Mouse (Mus musculus) G1E (cell line): ENCODE measurements around the gene Slc6a12. TPM values are rescaled to one million over a fixed set of nuclear protein-coding genes. Genes with fewer than 3 reads are reported as not detected.
A peak's percentile ranks its signal among the peaks of the same experiment; 100 is the strongest.
"Not testable (repeated sequence)": the region's sequence is repeated elsewhere in the genome, so short reads cannot be mapped to it uniquely, and the experiment has no call there.

ENCODE experiments used
- ATAC-seq: 2 replicates; pipeline ENCODE4 v1.8.0; 2016; ENCODE audit warnings: mild to moderate bottlenecking; ENCODE audit not compliant: insufficient number of reproducible peaks, poor library complexity, low FRiP score, severe bottlenecking; ENCODE audit errors: extremely low read depth
- DNase-seq: peaks from one replicate; pipeline ENCODE4 v3.0.0; 2012; ENCODE audit warnings: low spot score
- H3K27me3 ChIP-seq: 2 replicates; pipeline ENCODE4 v1.6.1; 2012; ENCODE audit warnings: mild to moderate bottlenecking, low read length, inconsistent platforms; ENCODE audit not compliant: insufficient read depth
- H3K36me3 ChIP-seq: replicated peaks from 2 replicates; pipeline ENCODE3; 2012; ENCODE audit warnings: mild to moderate bottlenecking, inconsistent platforms
- H3K4me1 ChIP-seq: 2 replicates; pipeline ENCODE4 v1.6.1; 2012; ENCODE audit warnings: low read depth, low read length, inconsistent platforms, mixed read lengths; ENCODE audit not compliant: insufficient read depth
- H3K4me3 ChIP-seq: 2 replicates; pipeline ENCODE4 v1.5.1; 2012; ENCODE audit warnings: low read depth, mild to moderate bottlenecking, inconsistent platforms, low read length, moderate library complexity, mixed read lengths
- H3K9me3 ChIP-seq: replicated peaks from 2 replicates; pipeline ENCODE4 v1.6.1; 2012; ENCODE audit warnings: inconsistent platforms
- CTCF ChIP-seq: IDR thresholded peaks from 2 replicates; pipeline ENCODE4 v1.5.1; 2012; ENCODE audit warnings: low read depth, low read length, inconsistent platforms, mixed read lengths
- GATA1 ChIP-seq: IDR thresholded peaks from 2 replicates; pipeline ENCODE4 v1.6.1; 2012; ENCODE audit warnings: borderline replicate concordance, low read length, inconsistent platforms, mixed read lengths
- GATA2 ChIP-seq: IDR thresholded peaks from 2 replicates; pipeline ENCODE4 v1.6.1; 2012; ENCODE audit warnings: low read depth, low read length, inconsistent platforms, borderline replicate concordance
- POLR2AphosphoS5 ChIP-seq: IDR thresholded peaks from 2 replicates; pipeline ENCODE4 v1.6.1; 2012; ENCODE audit warnings: low read depth, low read length, inconsistent platforms; ENCODE audit not compliant: insufficient replicate concordance
- TAL1 ChIP-seq: conservative IDR thresholded peaks from 2 replicates; pipeline ENCODE4 v1.6.1; 2012; ENCODE audit warnings: low read depth, low read length, inconsistent platforms, mixed read lengths
- polyA plus RNA-seq: library from polyadenylated mRNA; stranded (reverse); fragments of >175 nt; gene quantifications from 2 replicates; pipeline ENCODE4 v1.2.3, GENCODE M21; 2012
- total RNA-seq, 2 experiments: library from RNA; stranded (forward) in 1 of 2; stranded (reverse) in 1 of 2; fragments of 200-1000 nt in 1 of 2; fragments of >200 nt in 1 of 2; fragmentation: Nextera tagmentation in 1 of 2; gene quantifications; 2 replicates each; pipeline ENCODE4 v1.2.3; 2014 to 2017

Slc6a12 gene
- total and polyA plus RNA-seq, 3 experiments = not detected

- H3K9me3 ChIP-seq = no peaks in the 10 kb centered on the region
- H3K27me3 ChIP-seq = no peaks in the 10 kb centered on the region; the same call in 1 of the 2 replicates
- no peak for DNase-seq
- ATAC-seq = no peak
- H3K4me1 ChIP-seq = no peaks in the 10 kb centered on the region
- no peak overlapping the region for H3K4me3 ChIP-seq
- TF ChIP-seq CTCF (no peak), GATA2 (no peak), POLR2AphosphoS5 (no peak), TAL1 (no peak), GATA1 (no peak)
- H3K36me3 ChIP-seq = no peaks in the 10 kb centered on the region
Observed at GRCm38 (mm10) chr6:121356041-121356440, 13.2 kb downstream of the Slc6a12 start.

- H3K27me3 ChIP-seq = no peaks in the 10 kb centered on the region; the same call in 1 of the 2 replicates
- TF ChIP-seq GATA1 (no peak), CTCF (no peak), TAL1 (no peak), GATA2 (no peak), POLR2AphosphoS5 (no peak)
- H3K4me1 ChIP-seq = no peaks in the 10 kb centered on the region
- no peak overlapping the region for H3K4me3 ChIP-seq
- no peaks in the 10 kb centered on the region for H3K36me3 ChIP-seq
- ATAC-seq = no peak
- no peak for DNase-seq
- no peaks in the 10 kb centered on the region for H3K9me3 ChIP-seq
Observed at GRCm38 (mm10) chr6:121357232-121357631, 14.4 kb downstream of the Slc6a12 start.

DNA sequence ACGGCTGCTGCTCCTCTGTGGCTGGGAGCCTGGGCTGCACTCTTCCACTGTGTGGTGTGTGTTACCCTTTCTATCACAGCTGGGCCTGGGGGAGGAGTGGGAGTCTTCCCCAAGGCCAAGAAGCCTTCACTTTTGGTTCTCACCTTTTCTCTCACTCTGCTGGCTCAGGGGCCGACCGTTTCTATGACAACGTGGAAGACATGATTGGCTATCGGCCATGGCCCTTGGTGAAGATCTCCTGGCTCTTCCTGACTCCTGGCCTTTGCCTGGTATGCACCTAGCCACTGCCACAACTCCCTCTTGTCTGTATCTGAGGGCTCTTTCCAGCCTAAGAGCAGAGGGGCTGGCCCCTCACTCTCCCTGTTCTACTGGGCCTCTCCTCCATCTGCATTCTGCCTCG lies 20.2 kb downstream of the Slc6a12 start:
- ATAC-seq = no peak
- no peak for DNase-seq
- TF ChIP-seq POLR2AphosphoS5 (no peak), TAL1 (no peak), CTCF (no peak), GATA2 (no peak)
- Histone ChIP-seq H3K36me3 (no peaks in the 10 kb centered on the region), H3K9me3 (no peaks in the 10 kb centered on the region), H3K27me3 (no peaks in the 10 kb centered on the region; the same call in 1 of the 2 replicates), H3K4me1 (no peaks in the 10 kb centered on the region; the same call in 1 of the 2 replicates), H3K4me3 (no peak overlapping the region)

DNA sequence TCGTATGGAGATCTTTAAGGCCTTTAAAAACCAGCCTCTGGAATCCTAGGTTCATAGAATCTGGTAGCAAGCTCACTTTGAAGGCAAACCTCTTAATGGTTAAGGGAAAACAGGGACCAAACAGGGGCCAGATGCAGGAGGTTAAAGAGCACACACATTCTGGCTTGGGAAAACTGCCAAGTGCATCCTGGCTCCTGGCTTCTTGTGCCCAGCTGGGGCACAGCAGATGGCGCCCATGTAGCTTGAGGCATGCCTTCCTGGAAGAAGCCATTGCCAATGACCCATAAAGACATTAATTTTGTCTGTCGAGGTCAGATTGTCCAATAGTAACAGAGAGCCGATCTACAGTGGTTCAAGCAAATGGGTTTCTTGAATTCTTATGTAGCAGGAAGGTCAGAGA lies 21.1 kb downstream of the Slc6a12 start:
- TF ChIP-seq CTCF (no peak), POLR2AphosphoS5 (no peak), GATA1 (no peak), TAL1 (no peak), GATA2 (no peak)
- Histone ChIP-seq H3K36me3 (no peaks in the 10 kb centered on the region), H3K27me3 (no peaks in the 10 kb centered on the region; the same call in 1 of the 2 replicates), H3K9me3 (no peaks in the 10 kb centered on the region), H3K4me3 (no peak overlapping the region), H3K4me1 (no peaks in the 10 kb centered on the region; the same call in 1 of the 2 replicates)
- DNase-seq = no peak
- ATAC-seq = no peak

DNA sequence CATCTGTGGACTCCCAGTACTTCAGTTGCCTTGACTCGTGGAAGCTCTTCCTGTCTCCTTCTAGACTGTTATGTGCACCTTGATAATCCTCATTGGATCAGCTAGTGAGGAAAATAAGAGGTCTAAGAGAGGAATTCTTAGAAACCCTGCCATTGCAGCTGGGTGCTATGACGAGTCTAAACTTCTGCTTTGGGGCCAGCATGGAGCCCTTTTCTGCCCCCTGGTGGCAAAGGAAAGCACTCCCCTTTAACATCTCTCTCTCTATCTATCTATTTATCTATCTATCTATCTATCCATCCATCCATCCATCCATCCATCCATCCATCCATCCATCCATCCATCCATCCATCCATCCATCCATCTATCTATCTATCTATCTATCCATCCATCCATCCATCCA lies 23.7 kb downstream of the Slc6a12 start:
- H3K4me3 ChIP-seq, H3K36me3 ChIP-seq, H3K4me1 ChIP-seq, H3K9me3 ChIP-seq, ATAC-seq, H3K27me3 ChIP-seq: not testable (repeated sequence)
- DNase-seq = peak; percentile 22

DNA sequence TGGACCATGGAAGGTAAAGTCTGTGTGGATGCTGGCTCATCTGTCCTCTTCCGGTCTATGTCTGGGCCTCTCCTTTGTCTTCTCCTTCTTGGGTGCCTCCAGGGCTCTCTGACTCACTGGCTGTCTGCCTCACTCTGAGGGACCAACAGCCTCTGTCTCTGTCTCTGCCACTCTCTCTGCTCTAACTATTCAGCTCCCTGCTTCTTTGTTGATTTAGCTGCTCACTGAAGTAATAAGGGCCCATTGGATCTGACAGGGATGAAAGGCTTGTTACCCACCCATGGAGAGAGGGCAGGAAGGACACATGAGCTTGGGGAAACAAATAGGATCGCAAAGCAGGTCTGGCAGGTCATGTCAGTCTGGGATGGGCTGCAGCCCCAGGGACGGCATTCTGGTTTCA lies 24.2 kb downstream of the Slc6a12 start:
- ATAC-seq (no peak), DNase-seq (no peak)
- H3K27me3 ChIP-seq = no peaks in the 10 kb centered on the region; the same call in 1 of the 2 replicates
- H3K4me1 ChIP-seq = no peaks in the 10 kb centered on the region; the same call in 1 of the 2 replicates
- H3K9me3 ChIP-seq = no peaks in the 10 kb centered on the region
- TF ChIP-seq TAL1 (no peak), GATA1 (no peak), GATA2 (no peak), POLR2AphosphoS5 (no peak), CTCF (no peak)
- H3K36me3 ChIP-seq = no peaks in the 10 kb centered on the region
- no peak overlapping the region for H3K4me3 ChIP-seq
